Mouse (Mus musculus) neural tube, embryonic 13.5 days (tissue): ENCODE data around the gene Sparc. TPM values are rescaled to one million over a fixed set of nuclear protein-coding genes. Genes with fewer than 3 reads are reported as not detected.

Experiments used
- polyA plus RNA-seq: library from polyadenylated mRNA; unstranded; fragments of >200 nt; fragmentation: Nextera tagmentation; extraction: Ambion mirVana; gene quantifications from 2 replicates; pipeline ENCODE4 v1.2.1, GENCODE M21; 2015

Sparc gene
- polyA plus RNA-seq, 1 experiment from 2014 or later = 730 TPM

Other genes starting within 250 kb of the Sparc start
- 1.1 TPM in 2 replicates for gene Slc36a2, start 238.1 kb downstream of the Sparc start, polyA plus RNA-seq
- 3.0 and 3.6 TPM in 2 replicates for gene Slc36a1, start 218.8 kb downstream of the Sparc start, polyA plus RNA-seq
- 0.10 TPM in 1 of 2 replicates, not detected in the other for gene Fat2, start 86.6 kb downstream of the Sparc start, polyA plus RNA-seq
- 281 and 343 TPM in 2 replicates for gene Atox1, start 38.1 kb upstream of the Sparc start, polyA plus RNA-seq
- gene G3bp1, start 46.5 kb upstream of the Sparc start, polyA plus RNA-seq = 111 and 119 TPM in 2 replicates
- gene Glra1, start 185.0 kb upstream of the Sparc start, polyA plus RNA-seq = 2.7 and 3.1 TPM in 2 replicates